Mouse (Mus musculus) kidney, adult 10 weeks (tissue): ENCODE measurements around the gene Safb2. TPM values are rescaled to one million over a fixed set of nuclear protein-coding genes. Genes with fewer than 3 reads are reported as not detected.

Source experiments
- polyA plus RNA-seq: library from polyadenylated mRNA; stranded (reverse); fragments of 350-450 nt; fragmentation: Illumina TruSeq; extraction: RNeasy Lipid Tissue Mini Kit (QIAGEN cat#74804); gene quantifications from one replicate; pipeline ENCODE4 v1.2.3, GENCODE M21; 2014; ENCODE audit warnings: low read depth, low replicate concordance

The Safb2 gene
- polyA plus RNA-seq: 15.6 TPM

GRCm38 (mm10) chr17:56584257-56585130 lies at the start of gene Safb2, which contains the start of gene Safb:
Gene Safb2 (minus strand): TSS chr17:56584585.
Gene Safb (plus strand): TSS chr17:56584825.

DNA sequence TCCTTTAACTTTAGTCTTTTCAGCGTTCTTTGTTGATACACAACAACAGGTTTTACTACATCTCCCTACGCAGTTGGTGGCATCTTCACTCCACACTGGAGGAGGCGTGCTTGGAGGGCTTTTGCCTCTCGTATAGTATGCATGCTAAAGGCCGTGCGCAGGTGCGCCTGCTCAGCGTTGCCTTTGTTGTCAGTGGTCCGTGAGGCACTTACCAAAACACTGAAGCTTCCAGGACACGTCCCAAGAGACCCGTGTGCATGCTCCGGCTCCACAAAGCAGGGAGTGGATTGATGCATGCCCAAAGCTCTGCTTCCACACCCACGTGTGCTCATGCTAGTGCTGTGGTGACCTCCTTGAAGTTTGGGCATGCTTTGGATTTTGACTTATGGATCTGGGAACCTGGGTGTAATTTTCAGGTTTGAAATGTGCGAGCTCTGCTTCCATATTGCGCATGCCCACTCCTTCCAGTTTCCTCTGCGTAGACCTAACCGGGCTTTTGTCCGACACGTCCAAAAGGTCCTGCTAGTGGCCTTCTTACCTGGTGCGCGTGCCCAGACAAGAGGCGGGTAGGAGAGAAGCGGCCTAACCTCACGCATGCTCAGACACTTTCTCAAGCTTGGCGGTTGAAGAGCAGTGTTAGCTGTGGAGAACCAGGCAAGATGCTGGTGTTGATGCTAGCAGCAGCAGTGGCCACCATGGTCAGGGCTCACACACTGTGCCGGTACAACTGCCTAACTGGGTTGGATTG lies 43.3 kb upstream of the Safb2 start, which contains the start of gene Catsperd:
Catsperd (plus strand) TSS at position 614 of the 748 bp plus-strand sequence.

DNA sequence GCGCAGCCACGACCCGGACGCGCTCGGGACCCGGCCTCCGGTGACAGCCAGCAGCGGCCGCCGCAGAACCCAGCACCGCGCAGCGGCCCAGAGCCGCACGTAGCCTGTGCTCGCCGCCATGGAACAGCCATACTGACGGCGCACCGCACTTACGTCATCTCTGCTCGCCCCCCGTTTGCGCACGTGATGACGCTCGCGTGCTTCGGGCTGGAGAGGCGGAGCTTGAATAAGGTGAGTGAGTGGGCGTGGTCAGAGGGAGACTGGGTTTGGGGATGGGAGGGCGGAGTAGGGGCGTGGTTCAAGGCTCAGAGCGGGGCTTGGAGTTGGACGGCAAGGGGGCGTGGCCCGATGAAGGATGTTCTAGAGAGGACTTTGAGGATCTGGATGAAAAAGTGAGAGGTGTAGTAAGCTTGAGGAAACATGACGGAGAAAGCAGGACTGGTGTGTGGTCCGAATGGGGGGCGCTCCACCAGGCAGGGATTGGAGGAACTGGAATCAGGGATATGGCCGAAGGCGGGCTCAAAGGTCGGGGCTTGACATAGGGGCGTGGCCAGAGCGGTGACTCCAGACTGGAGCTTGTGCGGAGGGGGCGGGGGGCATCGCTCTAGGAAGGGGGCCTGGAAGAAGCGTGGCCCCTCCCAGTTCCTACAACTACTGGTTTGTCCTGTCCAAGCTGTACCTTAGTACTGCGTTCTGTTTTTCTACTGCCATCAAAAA lies 42.5 kb upstream of the Safb2 start, which contains the start of gene Lonp1:
Lonp1 (minus strand) TSS at position 134 of the 717 bp plus-strand sequence.

GRCm38 (mm10) chr17:56613236-56613844 lies 29.0 kb upstream of the Safb2 start, which contains the start of gene Rpl36:
Gene Rpl36 (plus strand): TSS chr17:56613416.

DNA sequence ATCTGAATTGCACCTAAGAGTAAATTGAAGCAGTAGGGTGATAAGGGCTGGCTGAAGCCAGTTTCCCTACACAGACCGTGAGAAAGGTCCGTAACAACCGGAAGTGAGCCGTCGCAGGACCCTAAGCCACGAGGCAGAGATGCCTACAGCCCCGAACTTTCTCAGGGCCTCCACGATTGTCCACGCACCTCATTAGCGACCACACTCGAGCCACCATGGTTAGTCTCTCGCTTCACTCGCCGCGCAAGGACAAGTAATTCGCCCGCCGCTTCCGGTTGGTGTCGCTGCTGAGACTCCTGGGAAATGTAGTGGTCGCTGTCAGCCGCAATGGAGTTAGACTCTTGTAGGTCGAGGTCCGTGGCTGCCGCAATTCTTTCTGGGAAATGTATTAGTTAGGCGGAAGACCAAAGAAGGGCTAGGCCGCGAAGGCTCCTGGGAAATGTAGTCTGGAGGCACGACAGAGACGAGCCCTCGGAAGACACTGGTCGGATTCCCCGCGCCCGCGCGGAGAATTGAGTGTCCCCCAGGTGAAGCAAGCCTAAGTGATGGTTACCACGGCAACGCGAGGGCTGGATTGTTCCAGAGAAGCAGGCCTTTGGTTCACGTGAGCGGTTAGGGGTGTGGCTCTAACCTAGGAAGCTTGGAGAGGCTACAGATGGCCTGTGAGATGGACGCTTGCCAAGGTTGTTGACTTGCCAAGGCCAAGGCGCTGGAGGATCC lies 25.2 kb upstream of the Safb2 start, which contains the start of gene 2410015M20Rik:
2410015M20Rik (minus strand) TSS at position 320 of the 720 bp plus-strand sequence.

DNA sequence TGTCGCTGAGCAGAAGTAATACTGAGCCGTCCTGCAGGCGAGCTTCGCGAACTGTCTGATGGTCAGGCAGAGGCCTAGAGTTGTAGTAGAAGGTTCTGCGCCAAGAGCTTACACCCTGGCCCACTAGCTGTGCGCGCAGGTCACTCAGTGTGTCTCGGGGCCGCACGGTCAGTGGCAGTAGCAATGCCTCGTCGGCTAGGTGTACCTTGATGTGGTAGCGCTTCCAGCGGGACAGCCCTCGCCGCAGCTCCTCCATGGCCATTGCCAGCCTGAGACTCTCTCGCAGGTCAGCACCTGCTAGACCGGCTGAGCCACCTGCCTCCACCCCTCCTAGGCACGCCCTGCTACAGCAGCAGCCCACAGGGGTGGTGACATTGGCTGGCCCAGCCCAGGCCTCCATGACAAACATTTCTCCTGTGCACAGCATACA lies 30.2 kb downstream of the Safb2 start, which contains the start of gene Gm20219:
Gm20219 (minus strand) TSS at position 266 of the 430 bp plus-strand sequence.

GRCm38 (mm10) chr17:56512310-56512709 lies 72.1 kb downstream of the Safb2 start, which contains the start of gene Znrf4:
Gene Znrf4 (minus strand): TSS chr17:56512431.

Other genes starting within 250 kb of the Safb2 start
- 0.16 TPM for gene Ptprs, start 108.1 kb downstream of the Safb2 start, polyA plus RNA-seq
- gene Znrf4, start 72.2 kb downstream of the Safb2 start, polyA plus RNA-seq: not detected
- gene Gm20219, start 30.2 kb downstream of the Safb2 start, polyA plus RNA-seq: not detected
- 6.9 TPM for gene Safb, start 240 bp upstream of the Safb2 start, polyA plus RNA-seq
- 12.7 TPM for gene 2410015M20Rik, start 25.2 kb upstream of the Safb2 start, polyA plus RNA-seq
- 2.0 TPM for gene Rpl36, start 28.8 kb upstream of the Safb2 start, polyA plus RNA-seq
- gene Lonp1, start 42.3 kb upstream of the Safb2 start, polyA plus RNA-seq: 9.1 TPM
- 0.57 TPM for gene Catsperd, start 43.6 kb upstream of the Safb2 start, polyA plus RNA-seq
- gene Ranbp3, start 88.7 kb upstream of the Safb2 start, polyA plus RNA-seq: 0.53 TPM
- gene Ndufa11, start 133.2 kb upstream of the Safb2 start, polyA plus RNA-seq: 1.5 TPM
- gene Vmac, start 133.4 kb upstream of the Safb2 start, polyA plus RNA-seq: 12.9 TPM
- not detected for gene Nrtn, start 172.9 kb upstream of the Safb2 start, polyA plus RNA-seq
- gene Dus3l, start 180.2 kb upstream of the Safb2 start, polyA plus RNA-seq: 1.3 TPM
- not detected for gene Prr22, start 185.7 kb upstream of the Safb2 start, polyA plus RNA-seq
- 0.12 TPM for gene Rfx2, start 246.4 kb upstream of the Safb2 start, polyA plus RNA-seq